Mouse (Mus musculus) lung, postnatal 36 days (tissue): Measurements from ENCODE around the gene Tmem135.
A peak's percentile ranks its signal among the peaks of the same experiment; 100 is the strongest.

ENCODE experiments used
- DNase-seq: peaks from one replicate; pipeline ENCODE4 v3.0.0; 2022; ENCODE audit warnings: mixed read lengths

Gene Tmem135

DNA sequence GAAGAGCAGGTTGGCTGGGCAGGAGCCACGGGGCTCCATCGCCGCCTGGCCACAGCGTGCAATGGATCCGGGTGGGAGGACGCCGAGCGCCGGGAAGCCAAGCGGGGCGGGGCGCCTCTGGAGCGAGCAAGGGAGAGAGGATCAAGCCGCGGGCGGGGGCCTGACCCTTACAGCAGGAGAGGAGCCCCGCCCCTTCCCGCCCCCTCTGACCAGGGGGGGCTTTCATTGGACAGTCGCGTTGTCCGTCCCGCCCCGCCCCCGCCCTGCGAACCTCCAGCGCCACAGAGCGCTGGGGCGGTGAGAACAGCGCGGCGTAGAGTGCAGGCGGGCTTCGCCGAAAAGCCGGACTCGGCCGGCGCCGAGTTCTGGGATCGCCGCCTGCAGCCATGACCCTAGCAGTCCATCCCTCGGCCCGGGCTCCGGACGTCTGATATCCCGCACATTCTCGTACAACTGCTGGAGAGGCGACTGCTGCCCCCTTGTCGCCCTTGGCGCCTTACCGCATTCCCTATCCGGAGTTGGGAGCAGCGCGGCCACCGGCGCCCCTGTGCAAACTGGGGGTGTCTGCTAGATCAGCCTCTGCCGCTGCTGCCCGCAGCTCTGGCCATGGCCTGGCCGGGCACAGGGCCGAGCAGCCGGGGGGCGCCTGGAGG, at the start of gene Tmem135, which contains the start of gene Fzd4:
TSS of gene Tmem135 (minus strand) at position 142 of the 653 bp plus-strand sequence.
TSS of gene Fzd4 (plus strand) at position 275 of the 653 bp plus-strand sequence.
- DNase-seq = peak; percentile 99

DNA sequence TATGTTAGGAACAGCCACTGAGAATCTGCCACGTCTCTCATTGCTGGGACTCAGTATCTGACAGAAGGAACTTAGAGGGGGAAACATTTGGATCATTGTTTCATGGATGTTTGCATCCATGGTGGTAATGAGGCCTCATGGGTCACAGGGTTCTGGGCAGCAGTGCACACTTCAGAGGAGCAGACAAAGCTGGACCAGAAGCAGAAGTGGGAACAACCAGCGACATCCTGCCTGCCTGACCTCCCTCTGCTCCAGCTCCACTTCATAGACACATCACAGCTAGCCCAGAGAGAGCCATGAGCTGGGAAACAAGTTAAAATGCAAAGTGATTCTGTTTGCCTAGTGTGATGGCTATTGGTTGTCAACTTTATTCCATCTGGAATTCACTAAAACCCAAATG, 46.3 kb upstream of the Tmem135 start:
- no peak for DNase-seq

DNA sequence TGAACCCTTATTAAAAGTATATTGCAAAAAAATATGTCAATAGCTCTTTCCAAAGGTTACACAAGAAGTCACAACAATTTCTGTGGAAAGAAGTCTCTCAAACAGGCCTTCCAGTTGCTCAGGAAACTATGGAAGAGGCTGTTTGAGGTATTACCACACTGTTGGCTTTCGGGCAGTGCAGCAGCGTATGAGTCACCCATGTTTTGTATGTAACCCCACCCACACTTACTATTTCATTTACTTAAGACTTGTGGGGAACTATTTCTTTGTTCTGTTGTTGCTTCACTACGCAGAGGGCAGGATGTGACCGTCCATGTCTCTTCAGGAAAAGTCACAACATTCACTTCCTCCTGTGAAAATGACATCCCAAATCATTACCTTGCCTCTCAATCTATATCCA, 41.1 kb upstream of the Tmem135 start:
- peak; percentile 60 for DNase-seq

DNA sequence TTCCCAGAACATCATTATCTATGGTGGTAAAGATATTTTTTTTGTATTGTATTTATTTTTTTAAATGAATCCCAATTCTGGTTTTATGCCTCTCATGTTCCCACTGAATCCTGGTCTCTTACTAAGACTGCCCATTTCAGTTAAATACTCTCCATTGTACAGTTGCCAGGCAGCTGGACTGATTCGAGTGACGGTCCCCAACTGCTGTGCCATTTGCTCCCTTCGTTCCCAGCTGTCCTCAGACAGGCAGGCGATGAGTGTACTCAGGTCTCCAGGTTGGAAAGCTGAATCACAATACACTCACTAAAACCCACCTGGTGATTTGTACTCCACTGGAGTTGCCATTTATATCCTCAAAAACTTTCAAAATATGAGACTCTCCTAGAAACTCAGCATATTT, 38.2 kb upstream of the Tmem135 start:
- no peak for DNase-seq

DNA sequence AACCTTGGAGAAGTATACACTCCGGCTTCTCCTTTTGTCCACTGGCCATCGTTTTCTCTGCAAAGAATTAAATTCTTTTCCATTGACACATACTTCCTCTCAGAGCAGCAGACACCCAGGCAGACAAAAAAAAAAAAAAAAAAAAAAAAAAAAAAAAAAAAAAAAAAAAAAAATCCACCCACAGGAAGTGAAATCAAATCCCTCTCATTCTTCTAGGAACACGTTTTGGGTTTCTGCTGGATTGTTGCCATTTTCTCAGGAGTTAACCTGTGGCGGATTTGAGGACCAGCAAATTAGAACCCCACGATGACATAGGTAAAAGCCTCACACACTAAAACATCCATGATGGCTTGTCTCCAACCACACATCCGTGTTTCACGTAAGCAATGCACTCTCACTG, 37.3 kb upstream of the Tmem135 start:
- no peak for DNase-seq

DNA sequence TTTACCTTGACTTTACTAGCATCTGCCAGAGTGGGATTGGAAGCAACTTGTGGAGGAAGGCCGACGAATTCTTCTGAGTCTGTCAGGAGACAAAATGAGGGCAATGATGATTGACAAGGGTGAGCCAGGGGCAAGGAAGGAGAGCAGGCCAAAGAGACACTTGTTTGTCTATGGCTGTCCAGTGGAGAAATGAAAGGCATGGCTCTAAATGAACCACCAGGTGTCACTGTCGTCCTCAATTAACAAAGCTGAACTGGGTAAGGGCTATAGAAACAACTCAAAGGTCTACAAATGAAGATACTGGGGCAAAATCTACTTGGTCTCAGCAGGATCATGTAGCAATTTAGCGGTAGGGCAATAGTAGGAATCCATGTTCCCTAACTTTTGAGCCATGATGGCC, 33.6 kb upstream of the Tmem135 start:
- DNase-seq = peak; percentile 77

DNA sequence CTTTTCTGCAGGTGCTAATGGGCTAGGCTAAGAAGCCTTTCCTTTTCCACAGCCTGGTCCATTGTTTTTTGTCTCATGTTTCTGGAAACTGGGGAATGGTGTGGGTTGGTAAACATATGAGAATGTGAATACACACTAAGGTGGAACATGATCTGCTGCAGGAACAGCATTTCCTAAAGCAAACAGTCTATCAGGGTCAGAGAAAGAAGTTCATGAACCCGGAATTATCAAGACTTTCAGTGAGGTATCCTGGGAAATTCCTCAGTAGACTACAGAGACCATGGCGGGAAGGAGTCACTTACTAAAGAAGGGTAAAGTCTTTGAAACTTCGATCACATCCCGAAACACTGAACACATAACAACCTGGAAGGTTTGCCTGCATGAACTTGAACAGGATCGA, 32.4 kb upstream of the Tmem135 start:
- DNase-seq = no peak

DNA sequence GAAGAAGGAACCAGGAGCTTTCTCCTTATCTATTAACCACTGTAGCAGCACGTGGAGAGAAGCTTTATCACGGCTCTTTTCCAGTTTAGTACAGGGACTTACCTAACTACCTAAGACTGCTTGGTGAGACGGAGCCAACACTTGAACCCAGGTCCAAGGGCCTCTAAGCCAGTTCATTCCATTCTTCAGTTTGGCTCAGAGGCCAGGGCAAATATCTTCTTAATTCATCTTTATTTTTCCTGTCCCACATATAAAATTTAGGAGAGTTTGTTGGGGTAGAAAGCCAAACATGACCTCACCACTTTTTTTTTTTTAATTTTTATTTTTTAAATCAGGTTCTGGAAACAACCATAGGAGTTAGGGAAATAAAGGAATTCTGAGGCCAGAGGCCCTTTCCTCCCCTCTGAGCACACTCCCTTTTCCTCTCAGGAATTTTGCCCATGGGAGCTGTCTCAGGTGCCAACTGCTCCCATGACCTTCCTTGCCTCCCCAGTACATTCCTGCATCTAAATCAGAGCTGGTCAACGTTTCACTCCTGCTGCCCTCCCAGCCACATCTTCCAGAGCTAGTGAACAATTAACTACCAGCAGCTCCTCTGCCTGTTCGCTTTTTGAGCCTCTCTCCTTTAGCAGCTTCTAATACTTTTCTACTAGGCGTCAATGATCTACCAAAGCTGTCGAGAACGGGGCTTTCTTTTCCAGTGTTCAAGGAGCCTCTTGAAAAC, 30.0 kb upstream of the Tmem135 start:
- no peak for DNase-seq

DNA sequence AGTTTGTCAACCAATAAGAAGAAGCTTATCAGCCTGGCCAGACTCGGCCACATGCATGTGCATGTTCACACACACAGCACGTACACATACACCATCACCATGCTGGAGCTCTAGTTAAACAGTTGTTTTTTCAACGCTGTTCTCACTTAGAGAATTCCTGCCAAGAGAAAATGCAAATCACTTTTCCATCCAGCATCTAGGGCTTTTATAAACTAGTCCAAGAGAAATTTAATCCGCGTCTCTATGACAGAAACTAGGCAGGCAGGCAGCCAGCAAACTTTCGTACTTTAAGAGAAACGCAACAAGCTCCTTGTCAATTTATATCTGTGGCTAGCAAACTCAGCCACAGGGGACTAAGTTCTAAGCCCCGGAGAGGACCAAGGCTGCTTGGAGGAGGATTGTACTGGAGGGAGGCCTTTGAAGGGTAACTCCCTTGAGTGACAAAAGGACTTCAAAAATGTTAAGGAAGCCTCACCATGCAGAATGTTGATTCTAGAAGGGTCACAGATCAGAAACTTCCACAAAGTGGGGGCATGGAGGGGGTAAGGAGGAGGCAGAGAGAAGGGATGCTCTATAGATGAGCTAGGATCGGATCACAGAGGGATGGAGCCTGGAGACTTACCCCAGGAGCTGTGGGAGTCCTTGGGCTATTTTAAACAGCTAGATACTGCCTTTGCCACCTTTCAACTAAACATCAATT, 29.3 kb upstream of the Tmem135 start:
- no peak for DNase-seq

DNA sequence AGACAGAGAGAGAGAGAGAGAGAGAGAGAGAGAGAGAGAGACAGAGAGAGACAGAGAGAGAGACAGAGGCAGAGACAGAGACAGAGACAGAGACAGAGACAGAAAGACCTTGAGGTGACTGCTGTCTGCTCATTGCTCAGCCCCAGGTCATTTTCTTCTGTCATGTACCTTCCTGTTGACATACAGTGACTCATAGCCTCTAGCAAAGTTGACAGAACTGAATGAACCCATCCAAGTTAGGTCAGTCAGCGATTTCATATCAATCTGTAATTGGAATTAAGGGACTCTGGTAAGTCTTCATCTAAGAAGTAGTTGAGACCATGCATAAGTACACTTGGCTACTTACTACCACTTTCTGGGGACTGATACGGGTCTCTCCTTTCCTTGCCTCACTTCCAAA, 27.2 kb upstream of the Tmem135 start:
- no peak for DNase-seq

DNA sequence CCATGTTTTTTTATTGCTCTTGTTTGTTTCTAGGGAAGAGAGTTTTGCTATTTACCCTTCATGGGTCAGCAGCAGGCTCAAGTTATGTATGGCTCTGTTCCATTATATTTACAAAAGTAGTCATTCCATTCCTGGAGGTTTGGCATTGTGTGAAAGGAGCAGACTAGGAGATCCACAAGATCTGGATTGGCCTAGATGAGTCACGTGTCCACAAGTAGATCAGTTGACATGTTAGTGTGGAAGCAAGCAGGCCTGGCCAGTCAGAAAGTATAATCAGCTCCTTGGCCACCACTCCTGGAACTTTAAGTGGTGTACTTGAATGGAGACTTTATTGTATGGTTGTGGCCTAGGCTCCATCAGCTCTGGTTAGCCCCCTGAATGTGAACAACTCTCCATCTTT, 25.3 kb upstream of the Tmem135 start:
- DNase-seq = no peak

DNA sequence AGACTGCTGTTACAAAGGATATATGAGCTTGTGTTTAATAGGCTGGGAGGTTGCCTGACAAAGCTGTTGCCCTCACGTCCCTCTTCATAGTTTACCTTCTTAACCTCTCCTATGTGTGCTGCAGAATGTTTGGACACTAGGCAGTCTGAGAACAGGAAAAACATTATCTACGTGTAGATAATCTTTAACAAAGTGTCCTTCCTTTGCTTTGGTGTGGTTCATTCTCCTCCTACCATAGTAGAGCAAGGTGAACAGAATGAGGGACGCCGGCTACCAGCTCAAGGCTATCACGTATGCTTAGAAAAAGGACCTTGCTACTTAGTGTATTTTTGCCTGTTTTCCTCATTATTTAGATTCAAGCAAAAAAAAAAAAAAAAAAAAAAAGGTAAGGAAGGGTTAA, 24.8 kb upstream of the Tmem135 start:
- no peak for DNase-seq

DNA sequence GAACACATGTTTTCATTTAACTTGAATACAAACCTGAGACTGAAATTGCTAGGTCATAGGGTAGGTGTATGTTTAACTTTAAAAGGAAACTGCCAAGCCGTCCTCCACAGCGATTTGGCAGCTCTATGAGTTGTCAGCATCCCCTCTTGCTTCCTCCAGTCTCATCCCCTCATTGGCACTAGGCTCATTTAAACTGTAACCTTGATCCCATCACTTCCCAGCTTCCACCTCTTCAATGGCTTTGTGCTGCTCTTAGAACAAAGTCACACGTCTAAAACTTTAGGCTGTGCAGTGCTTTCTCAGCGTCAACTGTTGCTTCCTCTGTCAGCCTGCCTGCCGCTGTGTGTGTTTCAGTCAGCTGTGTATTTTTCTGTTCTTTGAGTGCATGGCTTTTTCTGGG, 23.1 kb upstream of the Tmem135 start:
- DNase-seq = no peak

DNA sequence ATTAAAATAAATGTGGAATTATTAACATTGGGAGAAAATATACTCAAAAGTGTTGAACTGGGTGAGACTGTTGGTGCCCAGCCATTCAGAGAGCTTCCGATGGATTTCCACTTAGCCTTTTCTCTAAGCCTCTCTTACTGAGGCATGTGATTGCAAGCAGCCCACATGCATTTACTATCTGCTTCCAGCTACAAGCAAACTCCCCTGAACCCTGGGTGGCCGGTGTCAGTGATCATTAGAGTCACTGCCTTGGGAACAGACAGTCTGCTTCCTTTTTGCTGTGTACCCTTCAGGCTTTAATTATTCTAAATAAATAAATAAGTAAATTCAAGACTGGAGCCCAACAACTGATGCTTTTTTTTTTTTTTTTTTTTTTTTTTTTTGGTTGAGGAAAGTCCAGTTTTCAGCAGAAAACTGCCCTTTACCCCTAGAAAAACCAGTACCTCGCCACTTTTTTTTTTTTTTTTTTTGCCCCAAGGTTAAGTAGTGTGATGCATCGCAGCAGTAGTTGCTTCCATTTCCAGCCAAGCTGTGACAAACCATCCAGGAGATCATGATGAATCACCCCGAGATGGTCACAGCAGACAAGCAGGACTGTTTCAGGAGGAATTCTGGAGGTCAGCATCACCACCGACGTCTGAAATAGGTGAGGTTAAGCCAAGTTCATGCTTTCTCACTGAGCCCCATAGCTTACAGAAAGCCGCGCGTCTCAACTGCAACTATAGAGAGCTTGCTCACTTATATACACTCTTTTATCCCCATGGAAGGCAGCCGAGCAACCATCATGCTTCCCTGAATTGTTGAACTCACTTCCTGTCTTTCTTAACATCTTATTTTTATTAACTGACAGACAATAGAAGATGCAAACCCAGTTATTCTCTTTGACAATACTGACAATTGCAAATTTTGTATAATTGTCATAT, 22.0 kb upstream of the Tmem135 start:
- no peak for DNase-seq

DNA sequence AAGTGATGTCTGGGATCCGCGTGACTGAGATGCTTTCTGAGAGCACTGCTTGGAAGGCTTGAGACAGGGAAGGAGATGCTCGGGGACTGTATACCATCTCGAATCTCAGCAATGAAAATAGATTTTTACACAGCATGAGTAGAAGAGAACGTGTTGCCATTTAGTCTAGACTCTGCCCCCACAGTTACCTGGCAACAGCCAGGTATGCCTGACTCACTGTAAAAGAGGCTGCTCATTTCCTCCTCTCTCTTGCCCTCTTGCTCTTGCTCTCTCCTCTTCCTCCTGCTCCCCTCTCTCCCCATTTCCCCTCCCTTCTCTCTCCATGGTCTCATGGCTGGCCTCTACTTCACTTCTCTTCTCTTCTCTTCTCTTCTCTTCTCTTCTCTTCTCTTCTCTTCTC, 20.6 kb upstream of the Tmem135 start:
- DNase-seq = no peak

DNA sequence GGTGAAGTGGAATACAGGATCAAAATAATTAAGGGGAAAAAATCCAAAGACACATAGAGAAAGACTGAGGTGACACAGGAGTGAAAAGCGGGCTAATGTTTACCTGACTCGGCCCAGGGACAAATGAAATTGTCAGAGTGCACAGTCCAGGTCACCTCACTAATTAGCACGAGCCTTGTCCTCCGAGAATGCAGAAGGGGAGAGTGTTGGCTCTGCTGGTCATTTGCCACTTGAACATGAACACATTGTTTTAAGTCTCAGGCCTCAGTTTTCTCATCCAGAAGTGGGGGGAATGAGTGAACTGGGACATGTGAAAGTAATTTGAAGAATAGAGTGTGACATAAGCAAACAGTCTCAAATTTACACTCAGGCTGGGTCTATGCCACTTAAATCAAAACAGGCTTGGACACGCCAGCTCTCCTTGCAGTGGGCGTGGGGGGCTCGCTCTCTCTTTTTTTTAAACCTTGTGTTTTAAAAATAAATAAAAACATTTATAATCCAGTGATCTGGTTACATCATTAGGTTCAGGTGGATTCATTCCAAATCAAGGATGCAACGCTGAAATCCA, 19.8 kb upstream of the Tmem135 start:
- no peak for DNase-seq

DNA sequence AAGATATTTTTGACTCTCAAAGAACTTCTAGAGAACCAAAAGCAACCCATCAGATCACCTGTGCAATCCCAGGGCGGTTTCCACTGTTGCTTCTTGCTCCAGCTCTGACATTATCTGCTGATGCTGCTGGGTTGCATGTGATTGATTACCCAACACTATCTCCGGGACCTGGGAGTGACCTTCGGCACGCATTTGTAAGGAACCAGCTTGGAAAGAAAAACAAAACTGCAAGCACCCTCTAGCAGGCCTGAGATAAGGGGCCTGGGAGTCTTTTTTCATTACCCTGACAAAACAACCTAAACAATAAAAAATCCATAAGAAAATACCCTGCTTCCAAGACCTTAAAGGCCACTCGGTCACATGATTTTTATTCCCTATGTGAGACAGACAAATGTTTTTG, 19.2 kb upstream of the Tmem135 start:
- no peak for DNase-seq

DNA sequence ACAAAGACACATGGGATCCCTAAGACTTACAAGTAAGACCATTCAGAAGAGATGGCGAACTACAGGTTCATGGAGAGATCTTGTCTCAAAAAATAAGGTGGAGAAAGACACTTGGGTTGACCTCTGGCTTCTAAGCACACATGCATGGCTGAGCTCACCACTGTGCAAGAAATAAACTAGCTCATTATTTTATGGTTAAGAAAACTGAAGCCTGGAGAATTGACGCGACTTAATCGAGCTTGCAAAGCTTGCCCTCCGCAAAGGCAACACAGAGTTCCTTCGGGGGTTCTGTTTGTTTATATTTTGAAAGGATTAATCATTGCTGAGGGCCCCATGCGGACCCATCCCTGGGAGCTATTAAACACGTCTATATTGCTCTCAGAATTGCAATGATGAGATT, 18.6 kb upstream of the Tmem135 start:
- DNase-seq = no peak

DNA sequence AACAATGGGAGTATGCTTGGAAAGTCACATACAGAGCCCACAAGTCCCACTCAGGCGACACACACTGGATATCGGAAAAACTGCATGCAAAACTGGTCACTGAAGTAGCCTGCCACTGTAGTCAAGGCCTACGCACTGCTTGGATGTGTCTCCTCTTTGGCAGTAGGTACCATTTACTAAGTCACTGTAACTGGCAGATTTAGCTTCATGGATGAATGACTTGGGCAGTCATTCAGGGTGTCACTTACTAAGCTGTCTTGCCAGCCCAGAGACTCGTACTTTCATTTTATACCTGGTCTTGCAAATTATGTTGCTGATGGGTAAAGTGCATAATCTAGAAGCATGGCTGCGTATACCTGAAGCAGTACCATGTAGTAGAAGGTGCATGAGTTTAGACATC, 17.3 kb upstream of the Tmem135 start:
- no peak for DNase-seq

DNA sequence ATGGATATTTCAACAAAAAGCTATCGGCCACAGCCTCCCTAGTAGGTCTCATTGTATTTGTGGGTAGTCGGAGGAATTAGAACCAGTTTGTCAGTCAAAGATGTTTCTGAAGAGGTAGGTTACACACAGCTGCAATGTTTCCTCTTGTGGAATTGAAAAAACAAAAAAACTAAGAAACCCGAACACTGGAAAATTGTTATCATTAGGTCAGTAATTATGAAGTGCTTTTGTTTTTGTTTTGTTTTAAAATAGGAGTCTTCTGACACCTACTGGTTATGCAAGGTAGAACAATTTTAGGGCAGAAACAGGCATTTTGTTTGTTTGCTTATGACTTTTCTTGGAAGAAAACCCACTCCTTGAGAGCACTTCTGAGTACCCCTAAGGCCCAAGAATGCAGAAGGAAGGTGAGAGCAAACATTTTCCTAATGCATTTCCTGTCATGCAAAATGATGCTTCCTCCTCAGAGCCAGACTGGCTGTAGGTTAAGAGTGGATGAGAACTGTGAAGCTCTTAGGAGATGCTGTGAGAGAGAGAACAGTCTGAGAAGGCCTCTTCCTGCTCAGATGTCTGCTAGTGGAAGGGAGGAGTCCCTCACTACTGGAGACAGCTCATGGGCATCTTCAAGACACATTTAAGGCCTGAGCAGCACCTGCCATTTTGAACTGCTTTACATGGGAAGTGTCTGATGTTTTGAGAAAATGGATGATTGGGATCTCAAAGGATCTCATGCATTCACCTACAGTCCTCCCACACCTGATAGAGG, 15.1 kb upstream of the Tmem135 start:
- no peak for DNase-seq

DNA sequence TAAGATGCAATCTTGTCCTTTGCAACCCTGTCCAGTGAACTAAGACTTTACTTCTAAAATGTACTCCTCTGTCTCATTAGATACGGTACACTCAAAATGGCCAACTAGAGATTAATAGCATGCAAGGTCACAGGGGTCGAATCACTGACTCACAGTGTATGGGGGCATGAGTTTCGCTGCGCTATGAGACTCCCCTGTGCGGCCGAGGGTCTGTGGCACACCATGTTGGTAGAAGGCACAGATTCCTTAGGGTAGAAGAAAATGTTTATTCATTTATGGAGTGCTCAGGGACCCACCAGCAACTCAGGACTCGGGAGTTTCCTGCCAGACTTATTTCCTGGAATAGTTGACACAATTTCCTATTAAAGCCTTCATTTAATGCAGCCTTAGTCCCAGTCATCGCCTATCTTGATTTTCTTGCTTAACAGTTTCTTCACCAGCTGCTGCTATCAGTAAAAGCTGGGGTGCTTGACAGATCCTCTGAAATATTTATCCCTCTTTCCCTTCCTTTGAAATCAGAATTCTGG, 14.2 kb upstream of the Tmem135 start:
- DNase-seq = no peak

DNA sequence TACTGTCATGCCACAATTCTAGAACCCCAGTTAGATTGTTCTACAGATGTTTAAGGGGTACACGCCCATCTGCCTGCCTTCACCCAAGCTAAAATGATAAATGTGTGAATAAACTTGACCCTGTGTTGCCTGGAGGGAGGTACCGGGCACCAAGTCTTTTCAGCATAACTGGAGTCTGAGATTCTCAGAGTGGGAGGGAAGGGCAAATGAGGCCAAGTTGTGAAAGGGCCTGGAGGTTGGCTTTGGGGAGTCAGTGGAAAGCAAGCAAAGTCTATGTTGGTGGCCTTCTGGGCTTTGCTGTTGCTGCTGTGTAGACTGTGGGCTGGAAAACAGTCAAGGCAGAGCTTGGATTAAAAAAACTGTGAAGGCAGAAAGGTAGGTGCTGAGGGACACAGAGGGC, 13.7 kb upstream of the Tmem135 start:
- DNase-seq = no peak
